Mouse (Mus musculus) spleen, adult 2 months (tissue): ENCODE measurements around the gene Map3k12. TPM values are rescaled to one million over a fixed set of nuclear protein-coding genes. Genes with fewer than 3 reads are reported as not detected.
A peak's percentile ranks its signal among the peaks of the same experiment; 100 is the strongest.

Source experiments
- DNase-seq, 2 experiments: peaks; one replicate each; pipeline versions ENCODE4 v3.0.0 to v3.0.0-alpha.2; 2012 to 2021; ENCODE audit warnings: low spot score in 2 of 2, low read depth in 1 of 2
- H3K27ac ChIP-seq: fragments of 200-500 bp; 2 replicates; pipeline ENCODE4 v1.5.1; 2012; ENCODE audit warnings: low read length, inconsistent platforms; ENCODE audit not compliant: insufficient read depth
- H3K27me3 ChIP-seq: fragments of 200-500 bp; 2 replicates; pipeline ENCODE4 v1.6.1; 2012; ENCODE audit warnings: mild to moderate bottlenecking, moderate library complexity, low read length, inconsistent platforms; ENCODE audit not compliant: control insufficient read depth, insufficient read depth
- H3K36me3 ChIP-seq: fragments of 200-500 bp; 2 replicates; pipeline ENCODE4 v1.6.1; 2012; ENCODE audit warnings: mild to moderate bottlenecking, low read length, inconsistent platforms; ENCODE audit not compliant: control insufficient read depth, insufficient read depth
- H3K4me1 ChIP-seq: fragments of 200-500 bp; 2 replicates; pipeline ENCODE4 v1.6.1; 2011; ENCODE audit warnings: inconsistent platforms; ENCODE audit not compliant: control insufficient read depth, insufficient read depth, insufficient read length
- H3K4me3 ChIP-seq: fragments of 200-500 bp; 2 replicates; pipeline ENCODE4 v1.5.1; 2011; ENCODE audit warnings: mild to moderate bottlenecking, inconsistent platforms; ENCODE audit not compliant: insufficient read depth, insufficient read length; ENCODE audit errors: extremely low read depth
- CTCF ChIP-seq: fragments of 200-500 bp; IDR thresholded peaks from 2 replicates; pipeline ENCODE4 v1.5.1; 2011; ENCODE audit warnings: mild to moderate bottlenecking, inconsistent platforms; ENCODE audit not compliant: insufficient read depth, insufficient read length, insufficient replicate concordance; ENCODE audit errors: extremely low read depth
- POLR2A ChIP-seq: fragments of 200-500 bp; IDR thresholded peaks from 2 replicates; pipeline ENCODE4 v1.6.1; 2011; ENCODE audit warnings: low read depth, low read length, inconsistent platforms
- WGBS: fragments of 180-500 bp; shearing (Covaris S2); methylation state at CpG from one replicate; pipeline ENCODE4 v1.1.7; 2018; 5-methylcytosine and 5-hydroxymethylcytosine counted together
- polyA plus RNA-seq: library from polyadenylated mRNA; depleted of rRNA; stranded (reverse); fragments of >200 nt; gene quantifications from 2 replicates; pipeline ENCODE4 v1.2.3, GENCODE M21; 2012; rRNA removed

Map3k12 gene
- polyA plus RNA-seq, result 2.1 TPM in 2 replicates

GRCm38 (mm10) chr15:102516728-102517404 is at the start of gene Map3k12:
TSS of gene Map3k12 (minus strand) at chr15:102517064.
- H3K4me3 ChIP-seq, result peak within 1 kb of the TSS; percentile 74
- peaks cover 2% of the 10 kb centered on the region; the same call in 1 of the 2 replicates for H3K4me1 ChIP-seq
- no peaks in the 10 kb centered on the region for H3K27me3 ChIP-seq
- TF ChIP-seq CTCF (no peak), POLR2A (no peak)
- under 1% methylated on average over 42 of the region's 43 CpGs for WGBS
- H3K36me3 ChIP-seq, result 0 out of 2 replicates have a peak, but pooled peaks cover 1% of the 10 kb centered on the region
- peak within 1 kb of the TSS; percentile 49 for H3K27ac ChIP-seq
- peak in 1 of 2 experiments; percentile 39 for DNase-seq

DNA sequence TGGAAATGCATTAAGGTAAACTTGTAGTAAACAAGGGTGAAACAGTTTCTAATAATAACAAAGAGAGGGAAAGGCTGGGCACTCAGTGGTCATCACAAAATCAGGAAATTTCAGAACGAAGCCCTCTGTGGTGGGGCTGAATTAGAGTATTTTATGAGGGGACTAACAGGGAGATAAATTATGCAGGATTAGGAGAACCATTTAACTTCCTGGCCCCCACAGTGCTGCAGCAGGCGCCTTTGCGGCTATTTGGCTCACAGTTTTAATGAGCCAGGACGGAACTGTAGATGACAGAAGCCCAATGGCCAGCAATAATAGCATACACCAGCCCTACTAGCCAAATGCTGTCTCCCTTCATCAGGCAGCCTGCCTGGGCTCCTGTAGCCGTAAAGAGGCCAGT is 46.8 kb upstream of the Map3k12 start:
- H3K4me1 ChIP-seq, result no peaks in the 10 kb centered on the region
- WGBS, result 99% methylated on average over 5 of the region's 5 CpGs
- H3K36me3 ChIP-seq, result peaks cover 15% of the 10 kb centered on the region
- TF ChIP-seq CTCF, result no peak
- no peak for TF ChIP-seq POLR2A
- no peak for DNase-seq
- H3K27me3 ChIP-seq, result no peaks in the 10 kb centered on the region
- H3K4me3 ChIP-seq, result no peak overlapping the region
- H3K27ac ChIP-seq, result no peak overlapping the region

GRCm38 (mm10) chr15:102563061-102563460 is 46.2 kb upstream of the Map3k12 start:
- no peaks in the 10 kb centered on the region for H3K4me1 ChIP-seq
- TF ChIP-seq POLR2A (no peak), CTCF (no peak)
- peaks cover 15% of the 10 kb centered on the region for H3K36me3 ChIP-seq
- no peak overlapping the region for H3K4me3 ChIP-seq
- WGBS, result 94% methylated on average over 3 of the region's 3 CpGs
- DNase-seq, result no peak
- H3K27me3 ChIP-seq, result no peaks in the 10 kb centered on the region
- no peak overlapping the region for H3K27ac ChIP-seq

GRCm38 (mm10) chr15:102562491-102562890 is 45.6 kb upstream of the Map3k12 start:
- Histone ChIP-seq H3K4me3 (no peak overlapping the region), H3K36me3 (peaks cover 15% of the 10 kb centered on the region), H3K27me3 (no peaks in the 10 kb centered on the region), H3K4me1 (no peaks in the 10 kb centered on the region), H3K27ac (no peak overlapping the region)
- TF ChIP-seq POLR2A (no peak), CTCF (no peak)
- DNase-seq, result no peak
- WGBS, result 94% methylated on average over 1 of the region's 1 CpGs

DNA sequence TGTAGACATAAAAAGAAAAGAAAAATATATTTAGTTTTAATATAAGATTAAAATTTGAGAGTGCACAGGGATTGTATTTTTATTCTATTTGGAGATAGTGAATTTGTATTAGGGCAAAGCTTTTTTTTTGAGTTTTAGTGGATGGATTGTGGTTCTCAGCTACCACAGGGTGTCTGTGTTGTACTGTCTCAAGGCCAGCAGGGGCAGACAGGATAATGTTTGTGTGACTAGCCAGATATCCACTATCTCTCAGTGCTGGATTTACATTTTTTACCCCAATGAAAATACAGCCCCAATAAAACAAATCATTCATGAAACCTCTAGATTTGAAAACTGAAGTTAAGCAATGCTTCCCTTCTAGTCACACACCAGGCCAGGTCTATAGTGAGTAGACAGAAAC is 40.7 kb upstream of the Map3k12 start:
- H3K4me1 ChIP-seq, result no peaks in the 10 kb centered on the region
- H3K36me3 ChIP-seq, result peaks cover 29% of the 10 kb centered on the region
- no peak overlapping the region for H3K27ac ChIP-seq
- no peak for DNase-seq
- H3K27me3 ChIP-seq, result no peaks in the 10 kb centered on the region
- no peak for TF ChIP-seq POLR2A
- TF ChIP-seq CTCF, result no peak
- H3K4me3 ChIP-seq, result no peak overlapping the region

- no peak for DNase-seq
- WGBS, result 95% methylated on average over 1 of the region's 1 CpGs
- no peak overlapping the region for H3K27ac ChIP-seq
- H3K4me1 ChIP-seq, result no peaks in the 10 kb centered on the region
- TF ChIP-seq POLR2A (no peak), CTCF (no peak)
- no peaks in the 10 kb centered on the region for H3K27me3 ChIP-seq
- no peak overlapping the region for H3K4me3 ChIP-seq
- peaks cover 30% of the 10 kb centered on the region for H3K36me3 ChIP-seq
Measured at GRCm38 (mm10) chr15:102555581-102555980, 38.7 kb upstream of the Map3k12 start.

- H3K27ac ChIP-seq, result no peak overlapping the region
- DNase-seq, result no peak
- no peaks in the 10 kb centered on the region for H3K27me3 ChIP-seq
- no peaks in the 10 kb centered on the region for H3K4me1 ChIP-seq
- H3K36me3 ChIP-seq, result peaks cover 30% of the 10 kb centered on the region
- TF ChIP-seq POLR2A (no peak), CTCF (no peak)
- no peak overlapping the region for H3K4me3 ChIP-seq
- 93% methylated on average over 5 of the region's 5 CpGs for WGBS
Measured at GRCm38 (mm10) chr15:102552599-102552998, 35.7 kb upstream of the Map3k12 start.
